Mouse (Mus musculus): ENCODE data around the gene Wbp2nl.

DNA sequence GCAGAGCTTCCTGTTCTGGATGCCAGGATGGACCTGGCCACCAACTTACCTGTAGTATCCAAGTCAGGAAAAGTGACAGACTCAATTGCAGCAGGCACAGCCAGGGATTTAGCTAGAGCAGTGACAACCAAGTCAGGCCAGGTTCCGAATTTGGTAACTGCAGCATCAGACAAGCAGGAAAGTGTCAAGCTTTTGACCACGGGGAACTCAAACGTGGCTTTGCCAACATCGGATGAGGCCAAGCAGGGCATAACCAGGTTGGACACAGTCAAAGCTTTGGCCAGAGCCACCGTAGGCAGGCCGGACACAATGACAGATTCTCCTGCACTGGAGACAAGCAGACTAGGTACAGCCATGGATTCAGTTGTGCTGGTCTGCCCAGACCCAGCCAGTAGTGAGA is 26.5 kb upstream of the Wbp2nl start:
- TF ChIP-seq POLR2A (IDR thresholded peaks at IDR 0.05; ENCODE audit: borderline replicate concordance, extremely low read depth, low read depth, low read length) (no peak), CTCF (IDR thresholded peaks at IDR 0.05; ENCODE audit: insufficient read depth, low read length) (no peak)

Data from lung, adult 2 months (tissue).